ENCODE assay signal across 26 mouse cellular contexts in the genomic region with DNA sequence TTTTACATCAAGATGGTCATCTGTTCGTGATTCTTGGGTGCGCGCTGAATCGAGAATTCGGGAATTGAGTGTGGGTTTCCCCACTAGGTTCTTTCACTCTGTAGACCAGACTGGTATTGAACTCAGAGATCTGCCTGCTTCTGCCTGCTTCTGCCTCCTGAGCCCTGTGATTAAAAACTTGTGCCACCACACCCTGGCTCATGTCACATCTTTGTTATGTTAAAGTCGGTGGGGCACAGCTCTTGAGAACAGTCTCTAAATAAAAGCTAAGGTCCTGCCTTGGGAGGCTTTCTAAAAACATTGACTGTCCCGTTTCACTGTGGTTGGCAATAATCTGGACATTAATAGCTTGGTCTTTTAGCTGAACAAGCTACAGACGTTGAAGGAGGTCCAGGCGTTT. TPM values are rescaled to one million over a fixed set of nuclear protein-coding genes. Genes with fewer than 3 reads are reported as not detected.
DNase-seq lines count a peak whose midpoint lies in the region; ATAC-seq and TF ChIP-seq lines count a peak whose summit lies in the region.
"Had no signal": no experiment of that assay in that cellular context is flagged by ENCODE, and none has a peak within 500 bp of the region (broad histone marks: within the 10 kb centered on the region; RNA-seq: fewer than 3 reads in every experiment).

No protein-coding gene starts in this region.

- TF ChIP-seq EP300 in liver, postnatal 0 days (IDR thresholded peaks at IDR 0.05; ENCODE audit: low read depth), result no peak

- no peak overlapping the region for H3K9ac ChIP-seq in liver, postnatal 0 days (replicated peaks)
- H3K9ac ChIP-seq: embryonic facial prominence, embryonic 12.5 days; forebrain, embryonic 12.5 days had no signal

- ATAC-seq in erythroid progenitor cell, adult 5-6 weeks (replicated peaks; ENCODE audit: low FRiP score, poor library complexity, severe bottlenecking), result no peak
- ATAC-seq in liver, postnatal 0 days, result no peak
- ATAC-seq: activated CD4-positive, CD25-positive, alpha-beta regulatory T cell, adult 4 months; CD4-positive, CD25-positive, alpha-beta regulatory T cell, adult 4 months; forebrain, embryonic 14.5 days; forebrain, embryonic 16.5 days; Patski had no signal

- 83% methylated on average over 9 of the region's 9 CpGs for WGBS in liver, postnatal 0 days (ENCODE audit: insufficient replicate concordance)

- H3K27me3 ChIP-seq in E14TG2a.4 (ENCODE audit: insufficient read depth, low read length), result no peaks in the 10 kb centered on the region
- no peaks in the 10 kb centered on the region for H3K27me3 ChIP-seq in liver, postnatal 0 days (ENCODE audit: insufficient read depth, low read length)
- H3K27me3 ChIP-seq: CH12.LX; embryonic facial prominence, embryonic 12.5 days; forebrain, embryonic 12.5 days; Patski had no signal

- no peak overlapping the region for H3K4me2 ChIP-seq in liver, postnatal 0 days (ENCODE audit: low read depth, low read length)
- H3K4me2 ChIP-seq: embryonic facial prominence, embryonic 12.5 days; forebrain, embryonic 12.5 days had no signal

- peaks cover 18% of the 10 kb centered on the region for H3K9me3 ChIP-seq in E14TG2a.4 (ENCODE audit: low read length)
- H3K9me3 ChIP-seq in liver, postnatal 0 days (ENCODE audit: low read length), result no peaks in the 10 kb centered on the region
- H3K9me3 ChIP-seq: embryonic facial prominence, embryonic 12.5 days; forebrain, embryonic 10.5 days; forebrain, embryonic 12.5 days; G1E had no signal

- H3K4me1 ChIP-seq in E14TG2a.4 (replicated peaks; ENCODE audit: low read depth, low read length), result peaks cover 71% of the 10 kb centered on the region
- H3K4me1 ChIP-seq in liver, postnatal 0 days (ENCODE audit: insufficient read depth), result no peaks in the 10 kb centered on the region
- H3K4me1 ChIP-seq: embryonic facial prominence, embryonic 12.5 days; forebrain, embryonic 10.5 days; forebrain, embryonic 12.5 days had no signal

- H3K4me3 ChIP-seq in E14TG2a.4 (replicated peaks; ENCODE audit: low read length), result peak overlapping the region; percentile 8; the same call in 1 of the 2 replicates
- no peak overlapping the region for H3K4me3 ChIP-seq in liver, postnatal 0 days (ENCODE audit: low read depth, low read length)
- H3K4me3 ChIP-seq: embryonic facial prominence, embryonic 10.5 days; embryonic facial prominence, embryonic 12.5 days; forebrain, embryonic 10.5 days; forebrain, embryonic 12.5 days had no signal

- H3K27ac ChIP-seq in liver, postnatal 0 days (ENCODE audit: low read depth), result no peak overlapping the region
- H3K27ac ChIP-seq: embryonic facial prominence, embryonic 10.5 days; embryonic facial prominence, embryonic 12.5 days; forebrain, embryonic 10.5 days; forebrain, embryonic 12.5 days had no signal

- no peak for TF ChIP-seq CTCF in E14TG2a.4 (conservative IDR thresholded peaks at IDR 0.05; ENCODE audit: low read length)
- no peak for TF ChIP-seq CTCF in liver, postnatal 0 days (IDR thresholded peaks at IDR 0.05; ENCODE audit: low read depth)

- DNase-seq in ES-CJ7 (ENCODE audit: low read depth, low spot score) (peak; percentile 76), R1 (ENCODE audit: low read depth, low spot score) (peak; percentile 72)
- DNase-seq in spleen, postnatal 36 days (ENCODE audit: low spot score in 2 of 2), result no peak
- no peak for DNase-seq in liver, postnatal 0 days
- DNase-seq: adrenal gland, adult 8-10 months; adrenal gland, postnatal 14 days; adrenal gland, postnatal 36 days; B cell, adult 2 months; cerebellum, adult 11-12 months; cerebellum, adult 2 months; cerebellum, adult 9-10 months; cerebellum, postnatal 10 days; cerebellum, postnatal 25 days had no signal

- H3K36me3 ChIP-seq in E14TG2a.4 (ENCODE audit: insufficient read depth, low read length), result peaks cover 31% of the 10 kb centered on the region
- H3K36me3 ChIP-seq in liver, postnatal 0 days (replicated peaks; ENCODE audit: insufficient read depth, low read length), result no peaks in the 10 kb centered on the region
- H3K36me3 ChIP-seq: embryonic facial prominence, embryonic 10.5 days; embryonic facial prominence, embryonic 12.5 days; forebrain, embryonic 10.5 days; forebrain, embryonic 12.5 days; G1E had no signal

RNA-seq across cellular contexts. Expression of gene Liph, which starts 12.3 kb away (rescaled TPM):
- total RNA-seq in erythroid progenitor cell, adult 5-6 weeks (2015; ENCODE audit: low replicate concordance), result 0.84 TPM in 1 of 2 replicates, not detected in the other
- total RNA-seq in erythroid progenitor cell, adult 5-6 weeks (2017; ENCODE audit: low replicate concordance), result 2.8 and 4.1 TPM in 2 replicates
- polyA plus RNA-seq in liver, postnatal 0 days (2015; fragmentation: Nextera tagmentation; extraction: Ambion mirVana), result 0.33 and 0.48 TPM in 2 replicates
- polyA plus RNA-seq: G1E had no signal

RNA-seq across cellular contexts. Expression of gene Senp2, which starts 26.1 kb away (rescaled TPM):
- 84.3 and 107 TPM in 2 replicates for total RNA-seq in erythroid progenitor cell, adult 5-6 weeks (2015; ENCODE audit: low replicate concordance)
- total RNA-seq in erythroid progenitor cell, adult 5-6 weeks (2017; ENCODE audit: low replicate concordance), result 114 and 119 TPM in 2 replicates
- 14.1 and 15.5 TPM in 2 replicates for polyA plus RNA-seq in liver, postnatal 0 days (2015; fragmentation: Nextera tagmentation; extraction: Ambion mirVana)

RNA-seq across cellular contexts. Expression of gene Tmem41a, which starts 35.8 kb away (rescaled TPM):
- total RNA-seq in erythroid progenitor cell, adult 5-6 weeks (2015; ENCODE audit: low replicate concordance), result 2.1 and 8.6 TPM in 2 replicates
- total RNA-seq in erythroid progenitor cell, adult 5-6 weeks (2017; ENCODE audit: low replicate concordance), result 3.8 and 4.1 TPM in 2 replicates
- polyA plus RNA-seq in liver, postnatal 0 days (2015; fragmentation: Nextera tagmentation; extraction: Ambion mirVana), result 17.9 and 18.4 TPM in 2 replicates

Comparison
In these comparisons a context has a peak if more than half of its experiments do, and no peak if none do; other contexts are left out.
1. DNase-seq: peak in ES-CJ7 (single experiment) and R1 (single experiment); none in spleen, postnatal 36 days (0 of 2) and liver, postnatal 0 days (single experiment).